Mouse (Mus musculus) heart, adult 2 months (tissue): Measurements from ENCODE around the gene Grifin.

Source experiments
- CTCF ChIP-seq: fragments of 200-600 bp; IDR thresholded peaks from 2 replicates; pipeline ENCODE4 v1.8.1; 2022; ENCODE audit warnings: antibody characterized with exemption, mild to moderate bottlenecking, moderate library complexity
- EP300 ChIP-seq: fragments of 200-500 bp; IDR thresholded peaks from 2 replicates; pipeline ENCODE4 v1.6.1; 2011; ENCODE audit warnings: low read depth, low read length, control low read depth; ENCODE audit not compliant: insufficient read depth
- POLR2A ChIP-seq: fragments of 200-500 bp; IDR thresholded peaks from 2 replicates; pipeline ENCODE4 v1.6.1; 2011; ENCODE audit warnings: mild to moderate bottlenecking, low read depth, low read length, control low read depth; ENCODE audit not compliant: insufficient read depth

DNA sequence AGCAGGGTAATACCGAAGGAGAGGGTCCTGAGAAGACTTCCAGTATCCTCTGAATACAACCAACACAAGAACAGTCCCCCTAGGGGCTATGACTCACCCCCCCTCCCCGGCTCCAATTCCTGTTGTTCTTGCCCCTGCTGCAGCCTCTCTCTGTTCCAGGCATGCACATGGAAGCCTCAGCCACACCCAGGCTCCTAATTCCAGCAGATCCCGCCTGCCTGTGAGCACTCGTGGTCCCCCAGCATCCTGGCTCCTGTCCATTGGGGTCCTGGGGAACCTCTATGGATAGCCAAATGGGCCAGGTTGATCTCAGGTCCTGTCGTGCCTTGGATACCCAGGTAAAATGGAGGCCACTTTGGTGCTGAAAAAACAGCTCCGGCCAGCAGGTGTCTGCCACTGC, 19.2 kb downstream of the Grifin start:
- TF ChIP-seq CTCF (no peak), POLR2A (no peak), EP300 (no peak)
